8 mouse cellular contexts compared by ENCODE assay signal in the genomic region with DNA sequence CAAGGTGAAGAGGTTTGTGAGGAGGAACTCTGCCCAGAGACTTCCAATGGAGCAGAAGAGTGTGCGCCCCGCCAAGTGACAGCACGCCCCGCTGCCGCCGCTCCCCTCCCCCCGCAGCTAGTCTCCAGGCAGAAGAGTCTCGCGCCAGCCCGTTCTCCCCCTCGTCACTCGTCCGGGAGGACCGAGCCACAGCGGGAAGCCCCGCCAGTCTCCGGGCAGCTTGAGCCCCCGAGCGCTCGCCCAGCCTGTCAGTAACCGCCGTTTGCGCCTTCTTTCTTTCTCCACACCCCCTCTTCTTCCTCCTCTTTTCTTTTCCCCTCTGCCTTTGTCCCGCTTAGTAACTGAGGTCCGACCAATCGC. TPM values are rescaled to one million over a fixed set of nuclear protein-coding genes. Genes with fewer than 3 reads are reported as not detected.
DNase-seq lines count a peak whose midpoint lies in the region; ATAC-seq and TF ChIP-seq lines count a peak whose summit lies in the region.

No protein-coding gene starts in this region.

- no peak for TF ChIP-seq POLR2A in kidney, adult 2 months (IDR thresholded peaks at IDR 0.05; ENCODE audit: low read depth, low read length)

- DNase-seq in kidney, adult 2 months, result no peak
- no peak for DNase-seq in kidney, postnatal 10 days
- DNase-seq in T-cell, adult 2 months (ENCODE audit: low spot score), result no peak
- DNase-seq in right cerebral cortex, adult 18-20 months, result no peak
- no peak for DNase-seq in adrenal gland, adult 18-20 months (ENCODE audit: low spot score in 2 of 2)

- peak overlapping the region; percentile 82 for H3K4me3 ChIP-seq in kidney, adult 2 months (ENCODE audit: insufficient read depth, low read depth, low read length)
- peak overlapping the region; percentile 91 for H3K4me3 ChIP-seq in forebrain, embryonic 16.5 days (replicated peaks; ENCODE audit: low read length)

- H3K27me3 ChIP-seq in kidney, adult 2 months (replicated peaks; ENCODE audit: control insufficient read depth, insufficient read depth, low read length), result no peaks in the 10 kb centered on the region
- H3K27me3 ChIP-seq in forebrain, embryonic 16.5 days (replicated peaks; ENCODE audit: control insufficient read depth, insufficient read depth, low read length), result no peaks in the 10 kb centered on the region

- no peaks in the 10 kb centered on the region for H3K9me3 ChIP-seq in forebrain, embryonic 16.5 days (ENCODE audit: control insufficient read depth, low read length)

- peak overlapping the region; percentile 99 for H3K9ac ChIP-seq in forebrain, embryonic 16.5 days (replicated peaks; ENCODE audit: low read depth, low read length)

- peak overlapping the region; percentile 96 for H3K27ac ChIP-seq in kidney, adult 2 months (ENCODE audit: insufficient read depth, low read depth, low read length)
- H3K27ac ChIP-seq in forebrain, embryonic 16.5 days (ENCODE audit: low read length), result peak overlapping the region; percentile 100

- no peak for TF ChIP-seq CTCF in kidney, adult 2 months (conservative IDR thresholded peaks at IDR 0.05; ENCODE audit: insufficient read depth, insufficient read length, low read depth, low read length)

- 2% methylated on average over 24 of the region's 26 CpGs for WGBS in kidney, adult 2 months
- WGBS in forebrain, embryonic 16.5 days, result 0% methylated on average over 26 of the region's 26 CpGs

- H3K4me2 ChIP-seq in forebrain, embryonic 16.5 days (ENCODE audit: low read length), result peak overlapping the region; percentile 51

- H3K36me3 ChIP-seq in kidney, adult 2 months (ENCODE audit: control insufficient read depth, insufficient read depth, low read length), result no peaks in the 10 kb centered on the region
- no peaks in the 10 kb centered on the region for H3K36me3 ChIP-seq in forebrain, embryonic 16.5 days (ENCODE audit: control insufficient read depth, insufficient read depth)

- no peaks in the 10 kb centered on the region for H3K4me1 ChIP-seq in kidney, adult 2 months (ENCODE audit: control insufficient read depth, insufficient read depth, low read length)
- H3K4me1 ChIP-seq in forebrain, embryonic 16.5 days (replicated peaks; ENCODE audit: control insufficient read depth, insufficient read depth, low read length), result peaks cover 8% of the 10 kb centered on the region

- peak; percentile 28 for ATAC-seq in activated CD4-positive, CD25-positive, alpha-beta regulatory T cell, adult 4 months
- no peak for ATAC-seq in forebrain, embryonic 16.5 days
- peak; percentile 63 for ATAC-seq in megakaryocyte, adult 5-6 weeks (ENCODE audit: poor library complexity, severe bottlenecking)

RNA-seq across cellular contexts. Expression of gene Pik3r3, which starts 0.7 kb away (rescaled TPM):
- 14.6 and 20.8 TPM in 2 replicates for polyA plus RNA-seq in kidney, adult 2 months (2012; rRNA removed)
- polyA plus RNA-seq in activated CD4-positive, CD25-positive, alpha-beta regulatory T cell, adult 4 months (2017; shearing (Covaris generic)), result 1 to 10 TPM in 1 of 2 experiments, under 1 TPM in 1; 0.99 to 3.6 TPM
- 83.3 and 86.9 TPM in 2 replicates for polyA plus RNA-seq in forebrain, embryonic 16.5 days (2015; fragmentation: Nextera tagmentation; extraction: Ambion mirVana)
- 0.31 and 0.41 TPM in 2 replicates for total RNA-seq in megakaryocyte, adult 5-6 weeks (2015)
- 0.24 and 1.1 TPM in 2 replicates for total RNA-seq in megakaryocyte, adult 5-6 weeks (2017)
- total RNA-seq in adrenal gland, adult 18-20 months (2021), result 10 to 100 TPM; 16.1 to 18.3 TPM

RNA-seq across cellular contexts. Expression of gene Gm49337, which starts 47.6 kb away (rescaled TPM):
- polyA plus RNA-seq in kidney, adult 2 months (2012; rRNA removed), result not detected in 2 replicates
- not detected for polyA plus RNA-seq in activated CD4-positive, CD25-positive, alpha-beta regulatory T cell, adult 4 months (2017; shearing (Covaris generic))
- not detected in 2 replicates for polyA plus RNA-seq in forebrain, embryonic 16.5 days (2015; fragmentation: Nextera tagmentation; extraction: Ambion mirVana)
- not detected in 2 replicates for total RNA-seq in megakaryocyte, adult 5-6 weeks (2015)
- total RNA-seq in megakaryocyte, adult 5-6 weeks (2017), result 0.48 TPM in 1 of 2 replicates, not detected in the other
- not detected for total RNA-seq in adrenal gland, adult 18-20 months (2021)

RNA-seq across cellular contexts. Expression of gene 1700042G07Rik, which starts 47.6 kb away (rescaled TPM):
- not detected in 2 replicates for polyA plus RNA-seq in kidney, adult 2 months (2012; rRNA removed)
- polyA plus RNA-seq in activated CD4-positive, CD25-positive, alpha-beta regulatory T cell, adult 4 months (2017; shearing (Covaris generic)), result not detected
- not detected in 2 replicates for polyA plus RNA-seq in forebrain, embryonic 16.5 days (2015; fragmentation: Nextera tagmentation; extraction: Ambion mirVana)
- not detected in 2 replicates for total RNA-seq in megakaryocyte, adult 5-6 weeks (2015)
- not detected in 2 replicates for total RNA-seq in megakaryocyte, adult 5-6 weeks (2017)
- total RNA-seq in adrenal gland, adult 18-20 months (2021), result not detected

RNA-seq across cellular contexts. Expression of gene Tspan1, which starts 53.4 kb away (rescaled TPM):
- 44.0 TPM in 2 replicates for polyA plus RNA-seq in kidney, adult 2 months (2012; rRNA removed)
- polyA plus RNA-seq in activated CD4-positive, CD25-positive, alpha-beta regulatory T cell, adult 4 months (2017; shearing (Covaris generic)), result not detected
- 0.10 and 0.19 TPM in 2 replicates for polyA plus RNA-seq in forebrain, embryonic 16.5 days (2015; fragmentation: Nextera tagmentation; extraction: Ambion mirVana)
- total RNA-seq in megakaryocyte, adult 5-6 weeks (2015), result not detected in 2 replicates
- not detected in 2 replicates for total RNA-seq in megakaryocyte, adult 5-6 weeks (2017)
- not detected for total RNA-seq in adrenal gland, adult 18-20 months (2021)
